Mouse (Mus musculus): ENCODE results near the gene Abcg1.

The Abcg1 gene

GRCm38 (mm10) chr17:31082296-31083078 lies 25.0 kb downstream of the Abcg1 start:
- no peak for DNase-seq

GRCm38 (mm10) chr17:31085519-31085918 lies 28.0 kb downstream of the Abcg1 start:
- no peak for DNase-seq

- DNase-seq, result no peak
Observed at GRCm38 (mm10) chr17:31086196-31086595, 28.7 kb downstream of the Abcg1 start.

GRCm38 (mm10) chr17:31088711-31089110 lies 31.2 kb downstream of the Abcg1 start:
- no peak for DNase-seq

GRCm38 (mm10) chr17:31089848-31090247 lies 32.4 kb downstream of the Abcg1 start:
- DNase-seq, result no peak

- no peak for DNase-seq
Observed at GRCm38 (mm10) chr17:31091023-31091735, 33.7 kb downstream of the Abcg1 start.

GRCm38 (mm10) chr17:31094781-31095180 lies 37.3 kb downstream of the Abcg1 start:
- DNase-seq, result no peak

GRCm38 (mm10) chr17:31095570-31095969 lies 38.1 kb downstream of the Abcg1 start:
- DNase-seq, result no peak

GRCm38 (mm10) chr17:31096893-31097292 lies 39.4 kb downstream of the Abcg1 start:
- DNase-seq, result no peak

- no peak for DNase-seq
Observed at GRCm38 (mm10) chr17:31098788-31099187, 41.3 kb downstream of the Abcg1 start.

GRCm38 (mm10) chr17:31103007-31103570 lies 45.6 kb downstream of the Abcg1 start:
- no peak for DNase-seq

- DNase-seq, result no peak
Observed at GRCm38 (mm10) chr17:31103823-31104222, 46.3 kb downstream of the Abcg1 start.

GRCm38 (mm10) chr17:31108388-31108787 lies 50.9 kb downstream of the Abcg1 start:
- DNase-seq, result no peak

GRCm38 (mm10) chr17:31113191-31113856 lies 55.8 kb downstream of the Abcg1 start:
- no peak for DNase-seq

GRCm38 (mm10) chr17:31116063-31116462 lies 58.6 kb downstream of the Abcg1 start:
- DNase-seq, result no peak

- no peak for DNase-seq
Observed at GRCm38 (mm10) chr17:31117946-31118345, 60.5 kb downstream of the Abcg1 start.

GRCm38 (mm10) chr17:31119429-31119828 lies 62.0 kb downstream of the Abcg1 start:
- DNase-seq, result peak; percentile 56 to 71

- peak; percentile 21 to 41 for DNase-seq
Observed at GRCm38 (mm10) chr17:31121975-31122374, 64.5 kb downstream of the Abcg1 start.

- DNase-seq, result no peak
Observed at GRCm38 (mm10) chr17:31125548-31126266, 68.2 kb downstream of the Abcg1 start.

- no peak for DNase-seq
Observed at GRCm38 (mm10) chr17:31128708-31129318, 71.3 kb downstream of the Abcg1 start.

GRCm38 (mm10) chr17:31129452-31129851 lies 72.0 kb downstream of the Abcg1 start, which contains the start of gene Tff3:
Tff3 (minus strand) TSS chr17:31129646.
- DNase-seq, result no peak

- no peak for DNase-seq
Observed at GRCm38 (mm10) chr17:31131269-31131821, 73.9 kb downstream of the Abcg1 start.

Measured in thymus, adult 18-20 months (tissue).